Mouse (Mus musculus) adrenal gland, adult 2 months (tissue): ENCODE measurements around the gene BC049715. TPM values are rescaled to one million over a fixed set of nuclear protein-coding genes. Genes with fewer than 3 reads are reported as not detected.

ENCODE experiments used
- microRNA-seq, 2 experiments: library from miRNA; unstranded; fragments of <30 nt; microRNA quantifications; one replicate each; pipeline ENCODE4 v1.2.0; 2021
- polyA plus RNA-seq: library from polyadenylated mRNA; depleted of rRNA; stranded (reverse); fragments of >200 nt; gene quantifications from 2 replicates; pipeline ENCODE4 v1.2.3, GENCODE M21; 2012; rRNA removed
- total RNA-seq, 2 experiments: library from RNA; stranded (reverse); gene quantifications; 2 replicates each; pipeline ENCODE4 v1.2.3; 2021

BC049715 gene
- total and polyA plus RNA-seq, 3 experiments = 0.21 to 1.1 (median 0.41) TPM

Small RNA genes lying within 50 kb of the gene (microRNA-seq; reads per million reads assigned to microRNA genes)
- 0 to 0.22 reads per million in 2 experiments for gene Gm44364

Other genes with a start within 250 kb of the BC049715 start
- 10 to 100 TPM; 43.6 to 48.3 TPM for gene Plbd1, start 165.7 kb upstream of the BC049715 start, total RNA-seq
- 8.9 and 11.5 TPM in 2 replicates for gene Plbd1, start 165.7 kb upstream of the BC049715 start, polyA plus RNA-seq
- gene Gucy2c, start 45.9 kb upstream of the BC049715 start, total RNA-seq = not detected
- not detected in 2 replicates for gene Gucy2c, start 45.9 kb upstream of the BC049715 start, polyA plus RNA-seq
- gene Hist4h4, start 23.2 kb upstream of the BC049715 start, total RNA-seq = 10 to 100 TPM in 1 of 2 experiments, 1 to 10 TPM in 1; 6.3 to 11.6 TPM
- gene Hist4h4, start 23.2 kb upstream of the BC049715 start, polyA plus RNA-seq = 0.25 and 0.34 TPM in 2 replicates
- gene H2afj, start 19.4 kb upstream of the BC049715 start, total RNA-seq = 100 to 1,000 TPM; 168 to 169 TPM
- 593 and 681 TPM in 2 replicates for gene H2afj, start 19.4 kb upstream of the BC049715 start, polyA plus RNA-seq
- gene Wbp11, start 607 bp downstream of the BC049715 start, total RNA-seq = 10 to 100 TPM; 72.6 to 79.2 TPM
- gene Wbp11, start 607 bp downstream of the BC049715 start, polyA plus RNA-seq = 47.4 and 55.0 TPM in 2 replicates
- gene Smco3, start 7.8 kb downstream of the BC049715 start, total RNA-seq = under 1 TPM in 1 of 2 experiments, not detected in 1; 0.23 TPM
- not detected in 2 replicates for gene Smco3, start 7.8 kb downstream of the BC049715 start, polyA plus RNA-seq
- gene Art4, start 30.1 kb downstream of the BC049715 start, total RNA-seq = 1 to 10 TPM; 4.8 to 6.4 TPM
- 0.91 and 1.6 TPM in 2 replicates for gene Art4, start 30.1 kb downstream of the BC049715 start, polyA plus RNA-seq
- gene Mgp, start 48.2 kb downstream of the BC049715 start, total RNA-seq = 100 to 1,000 TPM; 171 to 192 TPM
- gene Mgp, start 48.2 kb downstream of the BC049715 start, polyA plus RNA-seq = 227 and 304 TPM in 2 replicates
- gene Erp27, start 94.6 kb downstream of the BC049715 start, total RNA-seq = not detected
- not detected in 2 replicates for gene Erp27, start 94.6 kb downstream of the BC049715 start, polyA plus RNA-seq
- 1 to 10 TPM in 1 of 2 experiments, not detected in 1; 1.7 TPM for gene Pde6h, start 96.2 kb downstream of the BC049715 start, total RNA-seq
- not detected in 2 replicates for gene Pde6h, start 96.2 kb downstream of the BC049715 start, polyA plus RNA-seq
- 10 to 100 TPM; 24.7 to 32.7 TPM for gene Arhgdib, start 114.3 kb downstream of the BC049715 start, total RNA-seq
- gene Arhgdib, start 114.3 kb downstream of the BC049715 start, polyA plus RNA-seq = 10.5 and 12.1 TPM in 2 replicates